Mouse (Mus musculus): ENCODE measurements at regions not wholly inside any gene's neighbourhood (a gene's known extent, or its start where the extent isn't known, plus 50 kb on each side); places are given as distances from the start of the nearest gene placed in this dataset.
A peak's percentile ranks its signal among the peaks of the same experiment; 100 is the strongest.

- Histone ChIP-seq H3K27ac (ENCODE audit: low read length) (0 out of 2 replicates have a peak overlapping the region, but pooled peaks have one; percentile 16), H3K9ac (ENCODE audit: low read length) (no peak overlapping the region), H3K36me3 (ENCODE audit: control insufficient read depth, insufficient read depth) (no peaks in the 10 kb centered on the region), H3K9me3 (replicated peaks; ENCODE audit: control insufficient read depth, low read length) (no peaks in the 10 kb centered on the region), H3K27me3 (ENCODE audit: control insufficient read depth, insufficient read depth, low read length) (no peaks in the 10 kb centered on the region), H3K4me3 (ENCODE audit: low read length) (no peak overlapping the region), H3K4me1 (ENCODE audit: control insufficient read depth, insufficient read depth, low read length) (no peaks in the 10 kb centered on the region), H3K4me2 (ENCODE audit: low read depth, low read length) (no peak overlapping the region)
- WGBS: 39% methylated on average over 9 of the region's 9 CpGs
- peak; percentile 52; the same call in 1 of the 2 replicates for ATAC-seq (replicated peaks; ENCODE audit: extremely low read depth, insufficient read depth, low FRiP score)
These were observed 200.4 kb upstream of the Nhs start for GRCm38 (mm10) chrX:162359767-162360545.

DNA sequence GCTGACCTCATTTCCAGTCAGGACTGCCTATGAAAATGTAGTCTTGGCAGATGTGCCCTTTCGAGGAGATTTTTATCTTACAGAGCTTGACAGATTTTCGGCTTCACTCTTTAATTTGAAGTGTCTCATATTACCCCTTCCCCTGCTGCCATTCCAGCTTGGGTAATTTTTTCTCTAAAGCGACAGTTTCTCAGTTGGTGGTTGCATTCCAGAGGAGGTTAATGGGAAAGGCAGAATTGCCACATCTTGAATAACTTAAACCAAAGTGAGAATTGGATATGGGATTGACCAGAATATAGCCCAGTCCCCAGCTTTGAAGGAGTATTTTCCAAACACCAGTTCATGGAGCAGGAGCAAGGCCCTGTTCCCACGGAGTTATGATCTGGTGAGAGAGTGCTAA lies 188.8 kb upstream of the Nhs start:
- Histone ChIP-seq H3K27me3 (ENCODE audit: control insufficient read depth, insufficient read depth, low read length) (no peaks in the 10 kb centered on the region), H3K4me1 (ENCODE audit: control insufficient read depth, insufficient read depth, low read length) (peaks cover 4% of the 10 kb centered on the region; the same call in 1 of the 2 replicates), H3K4me2 (ENCODE audit: low read depth, low read length) (no peak overlapping the region), H3K4me3 (ENCODE audit: low read length) (no peak overlapping the region), H3K9ac (ENCODE audit: low read length) (no peak overlapping the region), H3K9me3 (replicated peaks; ENCODE audit: control insufficient read depth, low read length) (no peaks in the 10 kb centered on the region), H3K36me3 (ENCODE audit: control insufficient read depth, insufficient read depth) (no peaks in the 10 kb centered on the region), H3K27ac (ENCODE audit: low read length) (no peak overlapping the region)
- 44% methylated on average over 4 of the region's 4 CpGs for WGBS
- no peak for ATAC-seq (replicated peaks; ENCODE audit: extremely low read depth, insufficient read depth, low FRiP score)

DNA sequence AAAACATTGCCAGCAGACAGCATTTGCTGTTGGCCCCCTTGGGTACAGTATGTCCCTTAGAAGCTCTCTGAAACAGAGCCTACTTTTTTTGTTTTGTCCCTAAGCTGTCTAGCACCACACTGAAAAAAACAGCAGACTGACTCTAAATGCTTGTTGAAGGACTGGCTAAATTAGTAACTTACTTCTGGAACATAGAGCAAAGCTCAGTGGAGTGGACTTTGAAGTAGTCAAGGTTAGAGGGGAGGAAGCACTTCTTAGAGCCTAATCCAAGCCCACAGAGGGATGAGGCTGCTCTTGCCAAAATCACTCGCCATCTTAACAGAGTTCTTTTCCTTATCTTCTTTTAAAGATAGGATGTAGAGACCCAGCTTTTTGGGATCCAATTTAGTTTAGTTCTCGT lies 188.4 kb upstream of the Nhs start:
- peaks cover 4% of the 10 kb centered on the region; the same call in 1 of the 2 replicates for H3K4me1 ChIP-seq (ENCODE audit: control insufficient read depth, insufficient read depth, low read length)
- no peak overlapping the region for H3K4me2 ChIP-seq (ENCODE audit: low read depth, low read length)
- no peak overlapping the region for H3K9ac ChIP-seq (ENCODE audit: low read length)
- ATAC-seq (replicated peaks; ENCODE audit: extremely low read depth, insufficient read depth, low FRiP score): no peak
- 35% methylated on average over 2 of the region's 2 CpGs for WGBS
- no peaks in the 10 kb centered on the region for H3K36me3 ChIP-seq (ENCODE audit: control insufficient read depth, insufficient read depth)
- no peaks in the 10 kb centered on the region for H3K27me3 ChIP-seq (ENCODE audit: control insufficient read depth, insufficient read depth, low read length)
- no peaks in the 10 kb centered on the region for H3K9me3 ChIP-seq (replicated peaks; ENCODE audit: control insufficient read depth, low read length)
- H3K4me3 ChIP-seq (ENCODE audit: low read length): no peak overlapping the region
- no peak overlapping the region for H3K27ac ChIP-seq (ENCODE audit: low read length)

DNA sequence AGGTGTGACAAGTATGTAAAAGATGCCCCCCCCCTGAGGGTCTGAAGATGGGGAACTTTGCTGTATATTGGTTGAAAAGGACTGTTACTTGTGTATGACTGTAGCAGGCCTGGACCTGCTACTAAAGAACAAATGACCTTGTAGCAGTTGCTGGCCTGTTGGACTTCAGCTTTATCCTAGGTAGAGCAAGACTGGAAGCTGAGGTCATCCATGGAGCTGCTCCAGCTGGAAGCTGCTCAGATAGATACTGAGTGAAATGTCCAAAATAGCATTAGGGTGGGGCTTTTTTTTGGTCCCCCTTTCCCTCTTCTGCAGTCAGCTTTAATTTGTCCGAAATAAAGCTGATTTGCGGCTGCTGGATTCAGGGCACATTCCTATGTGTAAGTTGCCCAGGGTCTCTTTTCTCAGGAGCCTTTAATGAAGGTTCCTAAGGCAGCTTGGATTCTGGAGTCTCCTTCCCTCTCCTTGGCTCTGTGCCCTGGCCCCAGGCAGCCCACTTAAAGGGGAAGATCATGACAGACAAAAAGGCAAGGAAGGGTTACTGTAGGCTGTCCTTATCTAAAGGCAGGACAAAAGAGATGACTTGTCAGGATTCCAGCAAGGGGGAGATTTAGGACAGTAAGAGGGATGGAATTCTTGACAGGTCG lies 186.1 kb upstream of the Nhs start:
- Histone ChIP-seq H3K4me2 (ENCODE audit: low read depth, low read length) (peak overlapping the region; percentile 40), H3K9me3 (replicated peaks; ENCODE audit: control insufficient read depth, low read length) (no peaks in the 10 kb centered on the region), H3K27ac (ENCODE audit: low read length) (peak overlapping the region; percentile 78), H3K9ac (ENCODE audit: low read length) (0 out of 2 replicates have a peak overlapping the region, but pooled peaks have one; percentile 11), H3K4me1 (ENCODE audit: control insufficient read depth, insufficient read depth, low read length) (peaks cover 4% of the 10 kb centered on the region; the same call in 1 of the 2 replicates), H3K36me3 (ENCODE audit: control insufficient read depth, insufficient read depth) (no peaks in the 10 kb centered on the region), H3K4me3 (ENCODE audit: low read length) (no peak overlapping the region), H3K27me3 (ENCODE audit: control insufficient read depth, insufficient read depth, low read length) (no peaks in the 10 kb centered on the region)
- ATAC-seq (replicated peaks; ENCODE audit: extremely low read depth, insufficient read depth, low FRiP score): peak; percentile 94
- WGBS: 20% methylated on average over 3 of the region's 3 CpGs

DNA sequence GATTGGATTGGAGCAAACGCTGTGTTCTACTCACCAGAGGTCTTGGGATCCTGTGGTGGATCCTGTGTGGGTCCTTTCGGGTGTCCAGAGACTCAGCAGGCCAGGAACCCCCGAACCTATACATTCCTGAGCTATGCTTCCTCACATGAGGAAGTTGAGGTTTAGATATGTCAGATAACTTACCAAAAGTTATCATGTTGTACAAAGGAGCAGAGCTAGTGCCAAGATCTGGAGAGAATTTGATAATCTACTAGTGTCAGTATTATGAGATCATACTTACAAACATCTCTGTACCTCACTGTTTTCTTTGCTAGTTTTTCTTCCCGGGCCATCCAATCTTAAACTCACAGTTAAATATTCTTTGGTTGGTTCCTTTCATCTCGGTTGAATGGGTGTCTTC lies 172.6 kb upstream of the Nhs start:
- Histone ChIP-seq H3K27ac (ENCODE audit: low read length) (no peak overlapping the region), H3K9me3 (replicated peaks; ENCODE audit: control insufficient read depth, low read length) (no peaks in the 10 kb centered on the region), H3K36me3 (ENCODE audit: control insufficient read depth, insufficient read depth) (no peaks in the 10 kb centered on the region), H3K4me2 (ENCODE audit: low read depth, low read length) (no peak overlapping the region), H3K27me3 (ENCODE audit: control insufficient read depth, insufficient read depth, low read length) (no peaks in the 10 kb centered on the region), H3K4me3 (ENCODE audit: low read length) (no peak overlapping the region), H3K9ac (ENCODE audit: low read length) (no peak overlapping the region), H3K4me1 (ENCODE audit: control insufficient read depth, insufficient read depth, low read length) (no peaks in the 10 kb centered on the region)
- 80% methylated on average over 5 of the region's 5 CpGs for WGBS
- no peak for ATAC-seq (replicated peaks; ENCODE audit: extremely low read depth, insufficient read depth, low FRiP score)

GRCm38 (mm10) chrX:162307646-162308045 lies 148.1 kb upstream of the Nhs start:
- no peaks in the 10 kb centered on the region for H3K27me3 ChIP-seq (ENCODE audit: control insufficient read depth, insufficient read depth, low read length)
- no peak overlapping the region for H3K4me2 ChIP-seq (ENCODE audit: low read depth, low read length)
- H3K9ac ChIP-seq (ENCODE audit: low read length): no peak overlapping the region
- no peak overlapping the region for H3K27ac ChIP-seq (ENCODE audit: low read length)
- no peaks in the 10 kb centered on the region; the same call in 1 of the 2 replicates for H3K9me3 ChIP-seq (replicated peaks; ENCODE audit: control insufficient read depth, low read length)
- no peaks in the 10 kb centered on the region for H3K36me3 ChIP-seq (ENCODE audit: control insufficient read depth, insufficient read depth)
- no peaks in the 10 kb centered on the region for H3K4me1 ChIP-seq (ENCODE audit: control insufficient read depth, insufficient read depth, low read length)
- ATAC-seq (replicated peaks; ENCODE audit: extremely low read depth, insufficient read depth, low FRiP score): no peak
- H3K4me3 ChIP-seq (ENCODE audit: low read length): no peak overlapping the region
- 63% methylated on average over 2 of the region's 2 CpGs for WGBS

GRCm38 (mm10) chrX:162304145-162304544 lies 144.6 kb upstream of the Nhs start:
- Histone ChIP-seq H3K4me2 (ENCODE audit: low read depth, low read length) (no peak overlapping the region), H3K36me3 (ENCODE audit: control insufficient read depth, insufficient read depth) (no peaks in the 10 kb centered on the region), H3K9ac (ENCODE audit: low read length) (no peak overlapping the region), H3K4me1 (ENCODE audit: control insufficient read depth, insufficient read depth, low read length) (no peaks in the 10 kb centered on the region), H3K9me3 (replicated peaks; ENCODE audit: control insufficient read depth, low read length) (no peaks in the 10 kb centered on the region; the same call in 1 of the 2 replicates), H3K27ac (ENCODE audit: low read length) (no peak overlapping the region), H3K27me3 (ENCODE audit: control insufficient read depth, insufficient read depth, low read length) (no peaks in the 10 kb centered on the region), H3K4me3 (ENCODE audit: low read length) (no peak overlapping the region)
- no peak for ATAC-seq (replicated peaks; ENCODE audit: extremely low read depth, insufficient read depth, low FRiP score)

- no peaks in the 10 kb centered on the region for H3K4me1 ChIP-seq (ENCODE audit: control insufficient read depth, insufficient read depth, low read length)
- H3K36me3 ChIP-seq (ENCODE audit: control insufficient read depth, insufficient read depth): no peaks in the 10 kb centered on the region
- no peak overlapping the region for H3K9ac ChIP-seq (ENCODE audit: low read length)
- H3K27me3 ChIP-seq (ENCODE audit: control insufficient read depth, insufficient read depth, low read length): no peaks in the 10 kb centered on the region
- H3K4me3 ChIP-seq (ENCODE audit: low read length): no peak overlapping the region
- no peak overlapping the region for H3K4me2 ChIP-seq (ENCODE audit: low read depth, low read length)
- no peaks in the 10 kb centered on the region; the same call in 1 of the 2 replicates for H3K9me3 ChIP-seq (replicated peaks; ENCODE audit: control insufficient read depth, low read length)
- ATAC-seq (replicated peaks; ENCODE audit: extremely low read depth, insufficient read depth, low FRiP score): no peak
- no peak overlapping the region for H3K27ac ChIP-seq (ENCODE audit: low read length)
These were observed 143.3 kb upstream of the Nhs start for GRCm38 (mm10) chrX:162302788-162303187.

GRCm38 (mm10) chrX:162291234-162291633 lies 131.7 kb upstream of the Nhs start:
- WGBS: 89% methylated on average over 1 of the region's 1 CpGs
- ATAC-seq (replicated peaks; ENCODE audit: extremely low read depth, insufficient read depth, low FRiP score): no peak
- Histone ChIP-seq H3K9ac (ENCODE audit: low read length) (no peak overlapping the region), H3K4me3 (ENCODE audit: low read length) (no peak overlapping the region), H3K9me3 (replicated peaks; ENCODE audit: control insufficient read depth, low read length) (no peaks in the 10 kb centered on the region), H3K4me1 (ENCODE audit: control insufficient read depth, insufficient read depth, low read length) (no peaks in the 10 kb centered on the region), H3K27me3 (ENCODE audit: control insufficient read depth, insufficient read depth, low read length) (no peaks in the 10 kb centered on the region; the same call in 1 of the 2 replicates), H3K4me2 (ENCODE audit: low read depth, low read length) (no peak overlapping the region), H3K27ac (ENCODE audit: low read length) (no peak overlapping the region), H3K36me3 (ENCODE audit: control insufficient read depth, insufficient read depth) (no peaks in the 10 kb centered on the region)
